Mouse (Mus musculus): ENCODE results near the gene Med27. TPM values are rescaled to one million over a fixed set of nuclear protein-coding genes. Genes with fewer than 3 reads are reported as not detected.

The Med27 gene
- polyA plus RNA-seq, 1 experiment from 2014 or later = 77.9 TPM

DNA sequence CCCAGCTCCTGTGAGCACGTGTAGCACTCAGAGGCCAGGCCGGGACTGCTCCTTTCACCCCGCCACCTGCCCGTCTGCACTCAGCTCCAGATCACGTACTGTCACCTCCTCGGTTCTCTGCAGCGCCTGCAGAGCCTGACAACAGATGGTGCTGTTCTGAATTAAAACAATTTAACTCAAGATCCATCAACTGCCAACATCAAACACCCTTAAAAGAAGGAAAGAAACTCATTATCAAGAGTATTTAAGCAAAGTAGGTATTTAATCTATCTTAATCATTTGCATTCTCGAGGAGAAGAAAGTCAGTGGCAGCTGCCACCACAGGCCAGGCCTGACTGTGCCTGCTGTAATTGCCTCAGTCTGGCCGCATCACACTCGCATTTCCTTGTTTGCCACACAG, 38.8 kb downstream of the Med27 start:
- ATAC-seq (ENCODE audit: low read depth) = no peak
- H3K9ac ChIP-seq (replicated peaks; ENCODE audit: low read depth, low read length) = no peak overlapping the region
- no peak overlapping the region for H3K4me3 ChIP-seq (ENCODE audit: low read depth, low read length)
- H3K9me3 ChIP-seq (ENCODE audit: control insufficient read depth, low read length) = no peaks in the 10 kb centered on the region
- no peaks in the 10 kb centered on the region for H3K4me1 ChIP-seq (ENCODE audit: control insufficient read depth, insufficient read depth, low read length)
- no peak overlapping the region for H3K4me2 ChIP-seq (ENCODE audit: low read depth, low read length)
- no peaks in the 10 kb centered on the region for H3K27me3 ChIP-seq (ENCODE audit: control insufficient read depth, insufficient read depth, low read length)
- no peak overlapping the region for H3K27ac ChIP-seq (ENCODE audit: low read depth, low read length)
- no peaks in the 10 kb centered on the region for H3K36me3 ChIP-seq (ENCODE audit: control insufficient read depth, insufficient read depth, low read length)
- 45% methylated on average over 10 of the region's 10 CpGs for WGBS

DNA sequence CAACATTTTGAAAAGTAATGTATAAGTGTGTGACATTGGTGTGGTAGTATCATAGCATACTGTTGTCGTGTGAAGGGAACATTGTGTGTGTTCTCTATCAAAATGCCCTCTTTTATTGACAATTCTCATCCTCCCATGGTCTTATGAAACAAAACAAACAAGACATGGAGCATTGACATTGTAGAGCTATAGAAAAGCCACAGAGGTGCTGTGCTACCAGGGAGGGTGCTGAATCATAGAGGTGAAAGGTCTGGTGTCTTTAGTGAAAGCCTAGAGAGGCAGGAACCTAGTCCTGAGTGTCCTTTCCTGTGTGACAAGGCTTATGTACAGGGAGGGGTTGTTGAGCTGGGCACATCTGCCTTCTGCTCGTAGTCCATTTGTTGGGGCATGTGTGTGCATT, 40.6 kb downstream of the Med27 start:
- Histone ChIP-seq H3K4me1 (ENCODE audit: control insufficient read depth, insufficient read depth, low read length) (no peaks in the 10 kb centered on the region), H3K27me3 (ENCODE audit: control insufficient read depth, insufficient read depth, low read length) (no peaks in the 10 kb centered on the region), H3K4me3 (ENCODE audit: low read depth, low read length) (no peak overlapping the region), H3K36me3 (ENCODE audit: control insufficient read depth, insufficient read depth, low read length) (no peaks in the 10 kb centered on the region), H3K9me3 (ENCODE audit: control insufficient read depth, low read length) (no peaks in the 10 kb centered on the region), H3K9ac (replicated peaks; ENCODE audit: low read depth, low read length) (no peak overlapping the region), H3K27ac (ENCODE audit: low read depth, low read length) (no peak overlapping the region), H3K4me2 (ENCODE audit: low read depth, low read length) (no peak overlapping the region)
- ATAC-seq (ENCODE audit: low read depth) = no peak
- 90% methylated on average over 2 of the region's 2 CpGs for WGBS

DNA sequence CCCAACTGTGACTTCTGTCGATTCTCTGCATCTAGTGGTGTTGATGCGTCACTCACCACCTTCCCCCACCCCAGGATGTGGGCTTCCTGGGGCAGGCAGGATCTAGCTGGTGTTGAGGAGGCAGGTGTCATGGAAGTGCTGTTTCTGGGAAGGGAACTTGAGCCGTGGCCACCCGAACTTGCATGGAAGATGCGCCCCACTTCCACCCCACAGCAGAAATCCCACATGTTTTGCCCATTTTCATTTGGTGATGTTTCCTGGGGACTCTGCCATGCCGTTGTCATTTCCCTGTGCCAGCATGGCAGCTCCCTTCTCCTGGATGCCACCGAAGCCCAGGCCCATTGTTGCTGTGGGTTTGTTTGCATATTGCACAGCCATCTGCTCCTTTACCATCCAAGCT, 42.3 kb downstream of the Med27 start:
- H3K9ac ChIP-seq (replicated peaks; ENCODE audit: low read depth, low read length) = no peak overlapping the region
- H3K4me2 ChIP-seq (ENCODE audit: low read depth, low read length) = no peak overlapping the region
- no peaks in the 10 kb centered on the region for H3K4me1 ChIP-seq (ENCODE audit: control insufficient read depth, insufficient read depth, low read length)
- H3K36me3 ChIP-seq (ENCODE audit: control insufficient read depth, insufficient read depth, low read length) = no peaks in the 10 kb centered on the region
- WGBS = 87% methylated on average over 7 of the region's 7 CpGs
- H3K4me3 ChIP-seq (ENCODE audit: low read depth, low read length) = no peak overlapping the region
- ATAC-seq (ENCODE audit: low read depth) = no peak
- H3K9me3 ChIP-seq (ENCODE audit: control insufficient read depth, low read length) = no peaks in the 10 kb centered on the region
- H3K27me3 ChIP-seq (ENCODE audit: control insufficient read depth, insufficient read depth, low read length) = no peaks in the 10 kb centered on the region
- no peak overlapping the region for H3K27ac ChIP-seq (ENCODE audit: low read depth, low read length)

DNA sequence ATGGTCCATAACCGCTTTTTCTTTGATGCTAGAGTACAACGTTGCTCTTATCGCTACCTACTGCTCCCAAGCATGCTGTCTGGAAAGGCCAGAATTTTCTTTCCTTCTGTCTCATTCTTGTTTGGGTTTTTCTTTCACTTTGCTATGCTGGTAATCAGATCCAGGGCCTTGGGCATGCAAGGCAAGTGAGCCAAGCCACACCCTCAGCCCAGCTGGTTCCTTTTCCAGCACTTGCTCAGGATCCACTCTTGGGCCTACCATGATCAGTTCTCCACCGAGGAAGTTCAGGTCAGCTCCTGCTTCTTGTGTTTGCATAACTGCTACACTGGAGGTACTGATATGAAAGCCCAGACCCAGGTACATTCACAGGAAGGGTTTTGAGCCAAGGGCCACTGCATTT, 44.5 kb downstream of the Med27 start:
- Histone ChIP-seq H3K27me3 (ENCODE audit: control insufficient read depth, insufficient read depth, low read length) (no peaks in the 10 kb centered on the region), H3K4me3 (ENCODE audit: low read depth, low read length) (no peak overlapping the region), H3K9me3 (ENCODE audit: control insufficient read depth, low read length) (no peaks in the 10 kb centered on the region), H3K4me1 (ENCODE audit: control insufficient read depth, insufficient read depth, low read length) (0 out of 2 replicates have a peak, but pooled peaks cover 1% of the 10 kb centered on the region), H3K9ac (replicated peaks; ENCODE audit: low read depth, low read length) (no peak overlapping the region), H3K36me3 (ENCODE audit: control insufficient read depth, insufficient read depth, low read length) (no peaks in the 10 kb centered on the region), H3K4me2 (ENCODE audit: low read depth, low read length) (no peak overlapping the region), H3K27ac (ENCODE audit: low read depth, low read length) (no peak overlapping the region)
- WGBS = 91% methylated on average over 4 of the region's 4 CpGs
- no peak for ATAC-seq (ENCODE audit: low read depth)

DNA sequence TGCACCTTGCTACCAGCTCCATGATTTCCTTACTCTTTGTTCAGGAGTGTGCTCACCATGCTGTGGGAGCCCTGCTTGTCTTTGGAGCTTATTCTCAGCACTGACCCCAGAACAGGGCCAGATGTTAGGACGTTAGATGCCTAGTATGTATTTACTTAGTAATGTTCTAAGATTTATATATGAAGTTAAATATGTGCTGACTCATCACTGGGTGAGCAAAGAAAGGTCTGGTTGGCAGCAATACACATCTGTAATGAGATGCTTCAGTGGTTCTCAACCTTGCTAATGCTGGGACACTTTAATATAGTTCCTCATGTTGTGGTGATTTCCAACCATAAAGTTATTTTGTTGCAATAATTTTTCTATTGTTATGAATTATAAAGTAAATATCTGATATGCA, 45.4 kb downstream of the Med27 start:
- WGBS = 79% methylated on average over 1 of the region's 1 CpGs
- H3K4me3 ChIP-seq (ENCODE audit: low read depth, low read length) = no peak overlapping the region
- H3K27ac ChIP-seq (ENCODE audit: low read depth, low read length) = no peak overlapping the region
- H3K27me3 ChIP-seq (ENCODE audit: control insufficient read depth, insufficient read depth, low read length) = no peaks in the 10 kb centered on the region
- H3K9me3 ChIP-seq (ENCODE audit: control insufficient read depth, low read length) = no peaks in the 10 kb centered on the region
- no peak overlapping the region for H3K9ac ChIP-seq (replicated peaks; ENCODE audit: low read depth, low read length)
- H3K4me2 ChIP-seq (ENCODE audit: low read depth, low read length) = no peak overlapping the region
- no peaks in the 10 kb centered on the region for H3K36me3 ChIP-seq (ENCODE audit: control insufficient read depth, insufficient read depth, low read length)
- ATAC-seq (ENCODE audit: low read depth) = no peak
- 0 out of 2 replicates have a peak, but pooled peaks cover 6% of the 10 kb centered on the region for H3K4me1 ChIP-seq (ENCODE audit: control insufficient read depth, insufficient read depth, low read length)

DNA sequence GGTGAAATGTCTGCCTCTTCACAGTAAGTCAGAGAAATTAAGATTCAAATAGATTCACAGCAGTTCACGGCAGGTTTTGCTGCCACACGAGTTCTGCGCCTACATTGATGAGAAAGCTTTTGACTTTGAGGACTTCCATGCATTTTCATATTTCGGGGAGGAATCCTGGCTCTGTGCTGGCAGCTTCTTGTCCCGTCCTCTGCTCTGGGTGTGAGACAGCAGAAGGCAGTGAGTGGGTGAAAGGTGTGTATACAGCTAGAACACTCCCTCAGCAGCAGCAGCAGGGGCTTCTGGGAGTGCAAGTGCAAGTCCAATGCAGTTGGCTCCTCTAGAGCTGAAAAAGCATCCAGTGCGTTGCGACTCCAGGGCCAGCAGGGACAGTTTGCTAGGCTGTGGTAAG, 53.6 kb downstream of the Med27 start:
- Histone ChIP-seq H3K27ac (ENCODE audit: low read depth, low read length) (no peak overlapping the region), H3K27me3 (ENCODE audit: control insufficient read depth, insufficient read depth, low read length) (no peaks in the 10 kb centered on the region), H3K9ac (replicated peaks; ENCODE audit: low read depth, low read length) (no peak overlapping the region), H3K4me1 (ENCODE audit: control insufficient read depth, insufficient read depth, low read length) (peaks cover 13% of the 10 kb centered on the region; the same call in 1 of the 2 replicates), H3K4me2 (ENCODE audit: low read depth, low read length) (no peak overlapping the region), H3K9me3 (ENCODE audit: control insufficient read depth, low read length) (no peaks in the 10 kb centered on the region), H3K36me3 (ENCODE audit: control insufficient read depth, insufficient read depth, low read length) (no peaks in the 10 kb centered on the region), H3K4me3 (ENCODE audit: low read depth, low read length) (no peak overlapping the region)
- ATAC-seq (ENCODE audit: low read depth) = no peak
- WGBS = 83% methylated on average over 7 of the region's 7 CpGs

DNA sequence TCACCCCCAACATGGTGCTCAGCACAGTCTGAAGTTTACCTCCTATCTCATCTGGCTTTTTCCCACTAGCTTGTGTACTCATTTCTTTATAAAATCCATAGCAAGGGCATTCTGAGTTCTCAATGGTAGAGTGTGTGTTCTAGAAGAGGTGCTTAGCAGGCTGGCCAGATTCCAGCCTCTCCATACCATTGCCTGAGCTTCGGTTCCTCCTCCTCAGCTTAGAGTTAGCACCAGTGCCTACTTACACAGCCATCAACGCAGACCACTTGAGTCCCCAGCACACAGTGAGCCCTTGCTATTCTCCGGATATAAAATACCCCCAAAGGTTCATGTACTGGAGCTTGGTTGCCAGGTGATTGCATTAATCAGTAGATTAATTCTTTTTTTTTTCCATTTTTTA, 54.2 kb downstream of the Med27 start:
- no peak overlapping the region for H3K4me3 ChIP-seq (ENCODE audit: low read depth, low read length)
- 84% methylated on average over 3 of the region's 3 CpGs for WGBS
- peaks cover 13% of the 10 kb centered on the region; the same call in 1 of the 2 replicates for H3K4me1 ChIP-seq (ENCODE audit: control insufficient read depth, insufficient read depth, low read length)
- H3K9ac ChIP-seq (replicated peaks; ENCODE audit: low read depth, low read length) = no peak overlapping the region
- no peaks in the 10 kb centered on the region for H3K9me3 ChIP-seq (ENCODE audit: control insufficient read depth, low read length)
- no peaks in the 10 kb centered on the region for H3K36me3 ChIP-seq (ENCODE audit: control insufficient read depth, insufficient read depth, low read length)
- no peak overlapping the region for H3K27ac ChIP-seq (ENCODE audit: low read depth, low read length)
- H3K4me2 ChIP-seq (ENCODE audit: low read depth, low read length) = no peak overlapping the region
- H3K27me3 ChIP-seq (ENCODE audit: control insufficient read depth, insufficient read depth, low read length) = no peaks in the 10 kb centered on the region
- ATAC-seq (ENCODE audit: low read depth) = no peak

DNA sequence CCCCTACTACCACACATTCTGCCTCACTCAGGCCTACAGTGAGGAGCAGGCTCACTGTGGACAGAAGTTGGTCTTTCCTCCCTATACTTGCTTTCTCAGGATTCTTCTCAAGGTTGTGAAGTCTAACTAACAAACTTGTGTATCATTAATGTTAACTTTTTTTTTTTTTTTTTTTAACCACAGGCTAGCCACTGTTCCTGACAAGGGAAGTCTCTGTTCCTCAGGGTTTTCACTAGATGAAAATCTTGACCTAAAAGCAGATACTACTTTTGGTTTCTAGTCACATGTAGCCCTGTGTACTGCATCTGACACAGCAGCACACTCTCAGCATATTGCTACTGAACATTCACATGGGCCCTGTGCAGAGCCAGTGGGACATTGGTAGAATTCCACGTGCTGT, 55.2 kb downstream of the Med27 start:
- peaks cover 7% of the 10 kb centered on the region; the same call in 1 of the 2 replicates for H3K4me1 ChIP-seq (ENCODE audit: control insufficient read depth, insufficient read depth, low read length)
- 73% methylated on average over 1 of the region's 1 CpGs for WGBS
- no peak for ATAC-seq (ENCODE audit: low read depth)

DNA sequence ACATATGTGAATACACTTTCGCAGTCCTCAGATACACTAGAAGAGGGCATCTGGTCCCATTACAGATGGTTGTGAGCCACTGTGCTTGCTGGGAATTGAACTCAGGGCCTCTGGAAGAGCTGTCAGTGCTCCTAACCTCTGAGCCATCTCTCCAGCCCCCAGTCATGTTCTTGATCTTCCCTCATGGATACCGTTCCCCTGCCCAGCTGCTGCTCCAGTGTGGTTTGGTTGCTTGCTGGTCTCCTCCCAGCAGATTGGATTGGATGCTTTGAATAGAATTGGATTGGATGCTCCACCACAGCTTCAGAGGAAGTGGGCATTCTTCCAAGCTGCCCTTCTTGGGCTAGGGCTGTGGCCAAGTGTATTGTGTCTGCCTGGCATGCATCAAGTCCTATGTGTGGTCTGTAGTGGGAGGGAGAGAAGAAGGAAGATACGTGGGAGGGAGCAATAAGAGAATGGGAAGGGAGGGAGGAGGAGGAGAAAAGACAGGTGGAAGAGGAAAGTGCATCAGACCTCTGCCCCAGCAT, 56.0 kb downstream of the Med27 start:
- Histone ChIP-seq H3K4me1 (ENCODE audit: control insufficient read depth, insufficient read depth, low read length) (peaks cover 9% of the 10 kb centered on the region; the same call in 1 of the 2 replicates), H3K4me2 (ENCODE audit: low read depth, low read length) (no peak overlapping the region), H3K9me3 (ENCODE audit: control insufficient read depth, low read length) (no peaks in the 10 kb centered on the region), H3K36me3 (ENCODE audit: control insufficient read depth, insufficient read depth, low read length) (no peaks in the 10 kb centered on the region), H3K27me3 (ENCODE audit: control insufficient read depth, insufficient read depth, low read length) (no peaks in the 10 kb centered on the region), H3K27ac (ENCODE audit: low read depth, low read length) (no peak overlapping the region), H3K4me3 (ENCODE audit: low read depth, low read length) (no peak overlapping the region), H3K9ac (replicated peaks; ENCODE audit: low read depth, low read length) (no peak overlapping the region)
- ATAC-seq (ENCODE audit: low read depth) = no peak
- WGBS = 60% methylated on average over 3 of the region's 3 CpGs

More for the DNA sequence above, 55.2 kb downstream of the Med27 start:
- Histone ChIP-seq H3K9ac (replicated peaks; ENCODE audit: low read depth, low read length) (no peak overlapping the region), H3K9me3 (ENCODE audit: control insufficient read depth, low read length) (no peaks in the 10 kb centered on the region), H3K4me2 (ENCODE audit: low read depth, low read length) (no peak overlapping the region), H3K27me3 (ENCODE audit: control insufficient read depth, insufficient read depth, low read length) (no peaks in the 10 kb centered on the region), H3K4me3 (ENCODE audit: low read depth, low read length) (no peak overlapping the region), H3K27ac (ENCODE audit: low read depth, low read length) (no peak overlapping the region), H3K36me3 (ENCODE audit: control insufficient read depth, insufficient read depth, low read length) (no peaks in the 10 kb centered on the region)
